Mouse (Mus musculus): ENCODE results near the gene B4galnt2.
"Not testable (repeated sequence)": the region's sequence is repeated elsewhere in the genome, so short reads cannot be mapped to it uniquely, and the experiment has no call there.

B4galnt2 gene

GRCm38 (mm10) chr11:95914571-95914991 is at the start of gene B4galnt2:
Gene B4galnt2 (minus strand): TSS chr11:95914891.
- peak in 1 of 2 experiments; percentile 25 for DNase-seq (ENCODE audit: low spot score in 2 of 2)

DNA sequence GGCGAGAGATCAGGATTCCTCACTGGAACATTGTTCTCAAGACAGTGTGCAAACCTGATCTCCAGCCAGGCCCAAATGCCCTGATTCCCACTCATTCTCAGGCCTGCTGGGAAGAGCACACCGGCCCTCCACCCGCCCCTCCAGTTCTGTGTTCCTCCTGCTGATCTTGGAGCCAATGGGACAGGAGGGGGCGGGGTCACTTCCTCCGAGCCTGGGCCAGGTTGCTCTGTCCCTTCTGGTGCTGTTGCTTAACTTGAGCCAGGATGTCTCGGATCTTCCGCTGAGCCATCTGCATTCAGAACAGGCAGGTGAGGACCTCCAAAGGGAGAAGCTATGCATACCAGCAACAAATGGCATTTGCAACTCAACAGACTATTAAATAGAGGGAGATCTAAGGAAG is 48.6 kb upstream of the B4galnt2 start:
- no peak for DNase-seq (ENCODE audit: low spot score in 2 of 2)

DNA sequence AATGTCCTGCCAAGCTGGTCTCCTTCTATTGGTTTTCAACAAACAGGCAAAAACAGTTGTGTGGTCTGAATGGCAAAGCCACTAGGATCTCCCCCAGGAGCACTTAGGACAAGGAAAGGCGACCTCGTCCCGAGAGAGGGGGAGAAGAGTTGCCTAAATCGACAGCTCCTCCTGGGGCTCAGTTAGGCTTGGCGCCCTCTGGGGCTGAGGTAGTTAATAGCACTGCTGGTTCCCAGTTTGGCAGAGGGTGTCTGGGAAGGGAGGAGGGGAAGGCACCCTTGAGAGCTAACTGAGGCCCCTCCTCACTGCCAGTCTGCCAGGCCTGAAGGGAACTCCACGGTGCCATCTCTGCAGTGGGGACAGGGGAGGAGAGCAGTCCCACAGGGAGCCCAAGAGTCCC is 44.5 kb upstream of the B4galnt2 start:
- no peak for DNase-seq (ENCODE audit: low spot score in 2 of 2)

DNA sequence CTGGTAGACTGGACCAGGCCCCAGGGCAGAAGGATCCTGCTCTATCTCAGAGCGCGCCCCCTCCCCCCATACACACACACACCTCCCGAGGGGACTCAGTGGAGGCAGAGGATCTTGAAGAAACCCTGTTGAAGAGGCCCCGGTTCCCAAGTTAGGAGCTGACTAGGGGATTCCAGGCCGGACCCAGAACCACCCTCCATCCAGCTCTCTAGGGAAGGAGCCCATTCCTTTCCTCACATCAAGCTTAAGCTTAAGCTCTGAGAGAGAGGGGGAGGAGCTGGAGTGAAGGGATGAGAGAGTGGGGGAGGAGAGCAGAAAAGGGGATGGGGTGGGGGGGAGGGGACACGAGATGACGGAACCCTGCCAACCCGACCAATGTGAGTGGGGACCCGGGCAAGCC is 43.6 kb upstream of the B4galnt2 start:
- no peak for DNase-seq (ENCODE audit: low spot score in 2 of 2)

DNA sequence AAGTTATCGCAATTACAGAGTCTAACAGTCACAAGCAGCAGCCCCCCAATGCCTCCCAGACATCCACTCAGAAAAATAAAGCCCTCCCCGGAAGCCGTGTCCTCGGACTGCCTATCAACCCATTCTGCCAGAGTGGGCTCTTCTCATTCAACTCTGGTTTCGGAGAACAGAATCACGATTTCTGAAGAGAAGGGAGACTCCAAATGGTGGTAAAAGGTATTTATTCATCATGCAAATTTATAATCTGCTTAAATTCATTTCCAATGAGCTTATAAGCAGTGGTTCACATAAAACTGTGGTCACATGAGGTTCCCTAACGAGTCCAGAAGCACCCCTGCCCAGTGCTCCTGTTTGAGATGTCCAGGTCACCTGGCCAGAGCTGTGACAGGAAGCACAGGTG is 42.7 kb upstream of the B4galnt2 start:
- DNase-seq (ENCODE audit: low spot score in 2 of 2): no peak

DNA sequence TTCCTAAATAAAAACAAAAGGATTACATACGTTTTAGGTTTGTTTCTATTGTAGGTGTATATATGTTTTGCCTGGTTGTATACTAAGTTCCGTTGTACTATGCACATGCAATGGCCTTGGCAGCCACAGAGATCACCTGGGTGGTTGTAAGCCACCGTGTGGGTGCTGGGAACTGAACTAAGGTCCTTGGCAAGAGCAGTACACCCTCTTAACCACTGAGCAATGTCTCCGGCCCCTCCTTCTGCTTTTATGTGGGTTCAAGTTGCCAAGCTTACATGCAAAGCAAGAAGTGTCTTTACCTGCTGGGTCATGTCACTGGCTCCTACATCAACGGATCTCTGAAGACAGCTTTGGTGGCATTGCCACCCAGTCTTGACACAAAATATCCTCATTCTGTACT is 38.6 kb upstream of the B4galnt2 start:
- no peak for DNase-seq (ENCODE audit: low spot score in 2 of 2)

GRCm38 (mm10) chr11:95945838-95946472 is 31.3 kb upstream of the B4galnt2 start:
- DNase-seq (ENCODE audit: low spot score in 2 of 2): no peak

GRCm38 (mm10) chr11:95939828-95940507 is 25.3 kb upstream of the B4galnt2 start:
- DNase-seq (ENCODE audit: low spot score in 2 of 2): no peak

- DNase-seq (ENCODE audit: low spot score in 2 of 2): no peak
Observed at GRCm38 (mm10) chr11:95936409-95936808, 21.7 kb upstream of the B4galnt2 start.

- DNase-seq (ENCODE audit: low spot score in 2 of 2): not testable (repeated sequence)
Observed at GRCm38 (mm10) chr11:95932168-95932567, 17.5 kb upstream of the B4galnt2 start.

GRCm38 (mm10) chr11:95926398-95926797 is 11.7 kb upstream of the B4galnt2 start:
- no peak for DNase-seq (ENCODE audit: low spot score in 2 of 2)

DNA sequence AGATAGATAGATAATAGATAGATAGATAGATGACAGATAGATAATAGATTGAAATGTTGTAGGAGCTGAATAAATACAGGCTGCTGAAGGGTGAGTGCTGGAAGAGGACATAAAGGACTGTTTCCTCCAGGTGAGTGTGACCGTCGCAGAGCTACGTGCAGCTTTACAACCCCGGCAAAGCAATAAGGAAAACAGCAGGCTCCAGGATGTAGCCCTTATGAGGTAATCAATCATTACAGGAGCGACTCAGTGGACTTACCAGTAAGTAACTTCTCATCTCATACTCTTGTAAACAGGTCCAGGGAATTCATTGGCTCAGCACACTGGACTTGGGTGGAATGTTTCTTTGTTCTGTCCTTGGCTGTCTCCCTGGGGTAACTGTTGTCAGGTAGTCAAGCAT is 11.3 kb upstream of the B4galnt2 start:
- DNase-seq (ENCODE audit: low spot score in 2 of 2): no peak

DNA sequence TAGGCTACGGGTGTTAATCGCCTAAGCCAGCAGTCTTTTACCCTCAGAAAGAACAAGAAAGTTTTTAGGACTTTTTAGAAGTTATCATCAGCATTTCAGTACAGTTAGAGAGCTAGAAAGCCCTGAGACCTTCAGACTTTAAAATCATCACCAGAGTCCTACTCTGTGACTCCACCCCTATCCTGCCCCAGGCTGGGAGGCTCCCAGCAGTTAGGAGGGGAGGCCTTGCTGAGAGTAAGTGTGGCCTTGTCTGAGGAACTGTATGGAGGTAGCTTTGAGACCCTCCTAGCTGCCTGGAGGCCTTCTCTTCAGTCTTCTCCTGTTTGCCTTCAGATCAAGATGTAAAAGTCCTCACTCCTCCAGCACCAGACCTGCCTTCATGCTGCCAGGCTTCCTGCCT is 9.5 kb upstream of the B4galnt2 start:
- DNase-seq (ENCODE audit: low spot score in 2 of 2): no peak

GRCm38 (mm10) chr11:95923477-95923876 is 8.8 kb upstream of the B4galnt2 start:
- DNase-seq (ENCODE audit: low spot score in 2 of 2): not testable (repeated sequence)

DNA sequence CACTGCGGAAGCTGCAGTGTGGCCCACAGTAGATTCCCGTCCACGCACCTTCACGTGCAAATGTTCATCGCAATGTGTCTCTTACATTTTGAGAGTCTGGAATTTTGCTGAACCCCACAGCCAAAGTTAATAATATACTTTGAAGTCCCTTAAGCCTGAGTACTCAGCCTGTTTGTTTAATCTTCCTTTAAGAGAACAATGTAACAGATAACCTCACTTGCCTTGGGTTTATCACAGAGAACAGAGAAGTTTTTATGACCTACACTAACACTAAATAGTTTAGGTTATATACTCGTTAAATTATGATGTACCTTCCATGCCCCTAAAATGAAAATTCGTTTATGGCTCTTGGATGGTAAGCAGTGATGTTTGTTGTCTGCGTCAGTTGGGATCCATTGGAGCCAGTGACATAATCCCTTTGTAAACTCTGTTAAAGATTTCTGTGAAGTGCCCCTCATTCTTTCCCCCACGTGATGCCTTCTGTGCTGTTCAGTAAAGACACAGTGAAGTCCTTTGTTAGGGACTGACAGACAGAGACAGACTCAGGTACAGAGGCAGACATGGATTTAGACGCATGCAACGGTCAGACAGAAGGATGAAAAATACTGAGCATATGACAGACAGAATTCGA is 7.4 kb upstream of the B4galnt2 start:
- DNase-seq (ENCODE audit: low spot score in 2 of 2): no peak

- DNase-seq (ENCODE audit: low spot score in 2 of 2): no peak
Observed at GRCm38 (mm10) chr11:95916426-95916825, 1.7 kb upstream of the B4galnt2 start.

GRCm38 (mm10) chr11:95915006-95915710 is 467 bp upstream of the B4galnt2 start:
- peak in 1 of 2 experiments; percentile 34 for DNase-seq (ENCODE audit: low spot score in 2 of 2)

- DNase-seq (ENCODE audit: low spot score in 2 of 2): no peak
Observed at GRCm38 (mm10) chr11:95913959-95914566, 628 bp downstream of the B4galnt2 start.

DNA sequence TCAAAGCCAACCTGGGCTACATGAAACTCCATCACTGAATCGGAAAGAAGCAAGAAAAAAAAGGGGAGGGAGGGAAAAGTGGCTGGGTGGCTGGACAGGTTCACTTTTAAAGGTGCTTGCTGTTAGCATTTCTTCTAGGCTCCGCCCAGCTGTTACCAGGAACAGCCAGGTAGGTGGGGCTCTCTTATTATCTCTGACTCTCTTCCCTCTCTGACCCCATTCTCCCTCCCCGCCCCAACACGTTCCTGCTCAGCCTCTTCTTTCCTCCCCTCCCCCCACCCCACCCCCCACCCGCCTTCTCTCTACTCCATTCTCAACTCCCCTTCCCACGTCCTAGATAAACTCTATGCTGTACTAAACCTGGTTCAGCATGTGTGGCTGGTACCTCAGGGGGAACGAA is 3.1 kb downstream of the B4galnt2 start:
- no peak for DNase-seq (ENCODE audit: low spot score in 2 of 2)

- DNase-seq (ENCODE audit: low spot score in 2 of 2): no peak
Observed at GRCm38 (mm10) chr11:95907805-95908524, 6.7 kb downstream of the B4galnt2 start.

GRCm38 (mm10) chr11:95904290-95904689 is 10.4 kb downstream of the B4galnt2 start:
- DNase-seq (ENCODE audit: low spot score in 2 of 2): no peak
